10 mouse cellular contexts compared by ENCODE assay signal in the genomic region with DNA sequence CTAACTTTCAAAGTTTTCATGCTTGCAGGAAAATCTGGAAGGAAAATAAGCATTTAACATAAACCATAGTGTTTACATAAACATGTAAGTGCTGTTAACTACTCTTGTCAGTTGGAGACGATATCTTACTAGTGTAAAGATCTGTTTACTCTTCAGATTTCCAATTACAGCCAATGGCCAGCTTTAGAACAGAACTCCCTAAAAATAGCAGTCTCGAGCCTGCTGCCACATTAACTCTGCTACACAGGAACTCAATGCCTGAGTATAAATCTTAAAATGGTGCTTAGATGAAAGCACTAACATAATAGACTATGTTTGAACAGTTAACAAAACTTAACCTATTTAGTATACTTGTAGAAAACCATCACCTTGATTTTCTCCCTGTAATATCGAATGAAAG.
"Had no signal": no experiment of that assay in that cellular context is flagged by ENCODE, and none has a peak within 500 bp of the region (broad histone marks: within the 10 kb centered on the region; RNA-seq: fewer than 3 reads in every experiment).

No protein-coding gene starts in this region.

- DNase-seq: kidney, postnatal 4 days; liver; liver, embryonic 13.5 days; liver, postnatal 0 days; right cerebral cortex, postnatal 14 days; thymus, postnatal 4 days had no signal

- H3K9ac ChIP-seq: limb, embryonic 12.5 days; liver, embryonic 13.5 days; liver, postnatal 0 days; midbrain, embryonic 13.5 days; stomach, embryonic 15.5 days had no signal

- H3K27ac ChIP-seq: layer of hippocampus, adult 2 months; limb, embryonic 12.5 days; liver, embryonic 13.5 days; midbrain, embryonic 13.5 days; stomach, embryonic 15.5 days had no signal

- H3K9me3 ChIP-seq: limb, embryonic 12.5 days; liver, embryonic 13.5 days; midbrain, embryonic 13.5 days; stomach, embryonic 15.5 days had no signal

- ATAC-seq: liver, postnatal 0 days; midbrain, embryonic 13.5 days had no signal

- H3K4me2 ChIP-seq: limb, embryonic 12.5 days; liver, embryonic 13.5 days; midbrain, embryonic 13.5 days; stomach, embryonic 15.5 days had no signal

- H3K4me3 ChIP-seq: layer of hippocampus, adult 2 months; limb, embryonic 12.5 days; liver, embryonic 13.5 days; midbrain, embryonic 13.5 days; stomach, embryonic 15.5 days had no signal

- H3K4me1 ChIP-seq: limb, embryonic 12.5 days; liver, embryonic 13.5 days; midbrain, embryonic 13.5 days; stomach, embryonic 15.5 days had no signal

- H3K27me3 ChIP-seq: limb, embryonic 12.5 days; liver, embryonic 13.5 days; midbrain, embryonic 13.5 days; stomach, embryonic 15.5 days had no signal

- H3K36me3 ChIP-seq: limb, embryonic 12.5 days; liver, embryonic 13.5 days; midbrain, embryonic 13.5 days; stomach, embryonic 15.5 days had no signal
